Mouse (Mus musculus) bone marrow, adult 2 months (tissue): ENCODE data around the gene Tmem179b.

Source experiments
- CTCF ChIP-seq: fragments of 200-500 bp; IDR thresholded peaks from 2 replicates; pipeline ENCODE4 v1.5.1; 2011; ENCODE audit warnings: low read length, control low read depth; ENCODE audit not compliant: control insufficient read depth, insufficient read depth
- POLR2A ChIP-seq: fragments of 200-500 bp; IDR thresholded peaks from 2 replicates; pipeline ENCODE4 v1.6.1; 2011; ENCODE audit warnings: low read depth, mild to moderate bottlenecking, control low read depth, low read length, borderline replicate concordance; ENCODE audit not compliant: control insufficient read depth

DNA sequence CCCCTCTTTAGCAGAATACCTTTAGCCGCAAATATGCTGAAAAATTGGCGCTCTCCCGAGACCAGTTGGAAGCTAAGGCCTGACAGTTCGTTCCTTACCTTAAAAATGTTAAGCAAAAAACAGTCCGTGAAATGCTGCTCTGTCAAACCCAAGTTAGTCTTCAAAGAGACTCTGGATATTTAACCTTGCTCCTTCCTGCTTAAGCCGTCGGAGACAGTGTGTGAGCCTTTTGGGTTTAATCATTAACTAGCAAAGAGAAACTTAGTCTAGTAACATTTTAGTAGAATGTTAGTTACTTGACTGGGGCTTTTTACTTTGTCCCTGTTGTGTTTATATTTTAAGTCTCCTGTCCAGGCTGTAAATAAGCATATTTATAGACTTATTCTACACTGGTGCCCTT lies 46.9 kb upstream of the Tmem179b start:
- TF ChIP-seq POLR2A (no peak), CTCF (no peak)
